Mouse (Mus musculus) gastrocnemius, postnatal 25 days (tissue): ENCODE results near the gene Smim11. TPM values are rescaled to one million over a fixed set of nuclear protein-coding genes. Genes with fewer than 3 reads are reported as not detected.

Source experiments
- DNase-seq: peaks from one replicate; pipeline ENCODE4 v3.0.0; 2022
- long read RNA-seq, 2 experiments: library from polyadenylated mRNA; stranded (forward); transcript quantifications; one replicate each; pipeline ENCODE4 v2.0.0; 2021
- total RNA-seq, 2 experiments: library from RNA; stranded (reverse); gene quantifications; 1 replicate in 1 of 2; 2 replicates in 1 of 2; pipeline ENCODE4 v1.2.3; 2021

Gene Smim11
- 10 to 100 TPM; 59.4 to 63.3 TPM for total RNA-seq
- long read RNA-seq, experiment 1, transcript Smim11-201 (4 exons, 517 nt): major isoform, 244 of 261 reads
- long read RNA-seq, experiment 1, partial matches to known transcripts: 2 of 261 reads
- long read RNA-seq, experiment 1, other reads (novel, unspliced or antisense): 15 of 261 reads
- long read RNA-seq, experiment 2, transcript Smim11-201 (4 exons, 517 nt): major isoform, 120 of 136 reads
- long read RNA-seq, experiment 2, partial matches to known transcripts: 10 of 136 reads
- long read RNA-seq, experiment 2, other reads (novel, unspliced or antisense): 6 of 136 reads

GRCm38 (mm10) chr16:92300649-92301411 lies at the start of gene Smim11:
Smim11 (plus strand) TSS chr16:92301286.
- DNase-seq: peak; percentile 91

GRCm38 (mm10) chr16:92254316-92254715 lies 46.8 kb upstream of the Smim11 start:
- no peak for DNase-seq

GRCm38 (mm10) chr16:92267861-92268260 lies 33.2 kb upstream of the Smim11 start:
- no peak for DNase-seq

- DNase-seq: no peak
Measured at GRCm38 (mm10) chr16:92274516-92274915, 26.6 kb upstream of the Smim11 start.

GRCm38 (mm10) chr16:92275526-92275925 lies 25.6 kb upstream of the Smim11 start:
- no peak for DNase-seq

- no peak for DNase-seq
Measured at GRCm38 (mm10) chr16:92282671-92283070, 18.4 kb upstream of the Smim11 start.

GRCm38 (mm10) chr16:92285068-92285467 lies 16.0 kb upstream of the Smim11 start:
- DNase-seq: no peak

GRCm38 (mm10) chr16:92286609-92287008 lies 14.5 kb upstream of the Smim11 start:
- DNase-seq: peak; percentile 62

GRCm38 (mm10) chr16:92288778-92289177 lies 12.3 kb upstream of the Smim11 start:
- DNase-seq: no peak

- DNase-seq: no peak
Measured at GRCm38 (mm10) chr16:92290045-92290444, 11.0 kb upstream of the Smim11 start.

- DNase-seq: no peak
Measured at GRCm38 (mm10) chr16:92292101-92292500, 9.0 kb upstream of the Smim11 start, which contains the start of gene Kcne2. Kcne2 (plus strand) TSS chr16:92292389.

GRCm38 (mm10) chr16:92294267-92294970 lies 6.7 kb upstream of the Smim11 start:
- DNase-seq: no peak

- no peak for DNase-seq
Measured at GRCm38 (mm10) chr16:92295328-92295727, 5.8 kb upstream of the Smim11 start.

- no peak for DNase-seq
Measured at GRCm38 (mm10) chr16:92301412-92301806, 323 bp downstream of the Smim11 start.

- peak; percentile 46 for DNase-seq
Measured at GRCm38 (mm10) chr16:92301989-92302388, 903 bp downstream of the Smim11 start.

- DNase-seq: no peak
Measured at GRCm38 (mm10) chr16:92302506-92302905, 1.4 kb downstream of the Smim11 start.

- DNase-seq: no peak
Measured at GRCm38 (mm10) chr16:92305519-92305918, 4.4 kb downstream of the Smim11 start.

- no peak for DNase-seq
Measured at GRCm38 (mm10) chr16:92307947-92308346, 6.9 kb downstream of the Smim11 start.

GRCm38 (mm10) chr16:92309126-92309525 lies 8.0 kb downstream of the Smim11 start:
- no peak for DNase-seq

- DNase-seq: no peak
Measured at GRCm38 (mm10) chr16:92313953-92314741, 13.1 kb downstream of the Smim11 start.

GRCm38 (mm10) chr16:92316049-92316738 lies 15.1 kb downstream of the Smim11 start:
- no peak for DNase-seq
